In genomic region chr10:68351841-68352555, GRCm38 (mm10) we compare ENCODE assay signal across 15 mouse cellular contexts.
DNase-seq lines count a peak whose midpoint lies in the region; ATAC-seq and TF ChIP-seq lines count a peak whose summit lies in the region.
"Had no signal": no experiment of that assay in that cellular context is flagged by ENCODE, and none has a peak within 500 bp of the region (broad histone marks: within the 10 kb centered on the region; RNA-seq: fewer than 3 reads in every experiment).

No protein-coding gene starts in this region.

- no peak for TF ChIP-seq POLR2A in liver, adult 2 months (IDR thresholded peaks at IDR 0.05; ENCODE audit: extremely low read depth, insufficient read depth, low read length)

- WGBS in liver, adult 2 months = 29% methylated on average over 8 of the region's 8 CpGs
- WGBS in liver, embryonic 12.5 days (ENCODE audit: insufficient replicate concordance) = 70% methylated on average over 8 of the region's 8 CpGs
- 58% methylated on average over 8 of the region's 8 CpGs for WGBS in intestine, embryonic 16.5 days
- WGBS in kidney, embryonic 15.5 days = 65% methylated on average over 8 of the region's 8 CpGs
- 66% methylated on average over 8 of the region's 8 CpGs for WGBS in liver, embryonic 14.5 days (ENCODE audit: insufficient replicate concordance)
- WGBS in neural tube, embryonic 15.5 days = 47% methylated on average over 8 of the region's 8 CpGs

- intact Hi-C loops in left cerebral cortex, postnatal 25 days (cut with DNase I) = no loop called here

- no peaks in the 10 kb centered on the region for H3K27me3 ChIP-seq in liver, adult 2 months (ENCODE audit: control insufficient read depth, insufficient read depth, low read length)
- no peaks in the 10 kb centered on the region for H3K27me3 ChIP-seq in liver, embryonic 12.5 days (replicated peaks)
- no peaks in the 10 kb centered on the region for H3K27me3 ChIP-seq in intestine, embryonic 16.5 days (replicated peaks; ENCODE audit: control insufficient read depth, insufficient read depth, low read length)
- no peaks in the 10 kb centered on the region for H3K27me3 ChIP-seq in kidney, embryonic 15.5 days
- H3K27me3 ChIP-seq in liver, embryonic 14.5 days (ENCODE audit: control insufficient read depth, insufficient read depth, low read length) = no peaks in the 10 kb centered on the region
- no peaks in the 10 kb centered on the region for H3K27me3 ChIP-seq in neural tube, embryonic 15.5 days (replicated peaks)
- H3K27me3 ChIP-seq: embryonic facial prominence, embryonic 15.5 days; forebrain, embryonic 13.5 days had no signal

- TF ChIP-seq CTCF in liver, adult 2 months (IDR thresholded peaks at IDR 0.05; ENCODE audit: low read depth, low read length) = no peak
- no peak for TF ChIP-seq CTCF in liver, embryonic 14.5 days (IDR thresholded peaks at IDR 0.05; ENCODE audit: low read depth)

- H3K4me3 ChIP-seq in liver, adult 2 months (ENCODE audit: insufficient read depth, low read depth, low read length) = no peak overlapping the region
- H3K4me3 ChIP-seq in liver, embryonic 12.5 days = no peak overlapping the region
- no peak overlapping the region for H3K4me3 ChIP-seq in intestine, embryonic 16.5 days (ENCODE audit: low read length)
- no peak overlapping the region for H3K4me3 ChIP-seq in kidney, embryonic 15.5 days (replicated peaks)
- no peak overlapping the region for H3K4me3 ChIP-seq in liver, embryonic 14.5 days (ENCODE audit: insufficient read depth in 1 of 2, low read depth in 2 of 2, low read length in 2 of 2)
- H3K4me3 ChIP-seq in neural tube, embryonic 15.5 days (replicated peaks) = no peak overlapping the region
- H3K4me3 ChIP-seq: embryonic facial prominence, embryonic 15.5 days; forebrain, embryonic 13.5 days; heart, adult 2 months had no signal

- TF ChIP-seq EP300 in liver, embryonic 14.5 days (IDR thresholded peaks at IDR 0.05; ENCODE audit: low read depth) = no peak

- no peaks in the 10 kb centered on the region for H3K9me3 ChIP-seq in liver, embryonic 12.5 days (replicated peaks)
- H3K9me3 ChIP-seq in intestine, embryonic 16.5 days (ENCODE audit: control insufficient read depth, low read length) = no peaks in the 10 kb centered on the region
- no peaks in the 10 kb centered on the region for H3K9me3 ChIP-seq in kidney, embryonic 15.5 days (replicated peaks)
- no peaks in the 10 kb centered on the region for H3K9me3 ChIP-seq in liver, embryonic 14.5 days (ENCODE audit: control insufficient read depth, low read length)
- H3K9me3 ChIP-seq in neural tube, embryonic 15.5 days (replicated peaks) = no peaks in the 10 kb centered on the region
- H3K9me3 ChIP-seq: embryonic facial prominence, embryonic 15.5 days; forebrain, embryonic 13.5 days had no signal

- H3K36me3 ChIP-seq in liver, adult 2 months (ENCODE audit: control insufficient read depth, insufficient read depth, low read length) = no peaks in the 10 kb centered on the region
- no peaks in the 10 kb centered on the region for H3K36me3 ChIP-seq in liver, embryonic 12.5 days
- H3K36me3 ChIP-seq in intestine, embryonic 16.5 days (ENCODE audit: control insufficient read depth, insufficient read depth, low read length) = no peaks in the 10 kb centered on the region
- no peaks in the 10 kb centered on the region for H3K36me3 ChIP-seq in kidney, embryonic 15.5 days
- H3K36me3 ChIP-seq in liver, embryonic 14.5 days (replicated peaks; ENCODE audit: control insufficient read depth, insufficient read depth, low read depth) = no peaks in the 10 kb centered on the region
- H3K36me3 ChIP-seq in neural tube, embryonic 15.5 days = no peaks in the 10 kb centered on the region
- H3K36me3 ChIP-seq: embryonic facial prominence, embryonic 15.5 days had no signal

- peaks cover 19% of the 10 kb centered on the region for H3K4me1 ChIP-seq in liver, adult 2 months (ENCODE audit: control insufficient read depth, insufficient read depth, low read length)
- no peaks in the 10 kb centered on the region for H3K4me1 ChIP-seq in liver, embryonic 12.5 days
- peaks cover 9% of the 10 kb centered on the region; the same call in 1 of the 2 replicates for H3K4me1 ChIP-seq in intestine, embryonic 16.5 days (ENCODE audit: control insufficient read depth, insufficient read depth, low read length)
- peaks cover 58% of the 10 kb centered on the region for H3K4me1 ChIP-seq in kidney, embryonic 15.5 days
- 0 out of 4 replicates have a peak, but pooled peaks cover 0 to 2% of the 10 kb centered on the region in 2 experiments for H3K4me1 ChIP-seq in liver, embryonic 14.5 days (replicated peaks; ENCODE audit: control insufficient read depth in 2 of 2, insufficient read depth in 2 of 2, low read length in 1 of 2)
- peaks cover 19% of the 10 kb centered on the region for H3K4me1 ChIP-seq in neural tube, embryonic 15.5 days

- H3K27ac ChIP-seq in liver, adult 2 months (replicated peaks; ENCODE audit: insufficient read depth, low read depth, low read length) = peak overlapping the region; percentile 55; the same call in 1 of the 2 replicates
- H3K27ac ChIP-seq in liver, embryonic 12.5 days = no peak overlapping the region
- no peak overlapping the region for H3K27ac ChIP-seq in intestine, embryonic 16.5 days (ENCODE audit: low read length)
- H3K27ac ChIP-seq in kidney, embryonic 15.5 days = peak overlapping the region; percentile 86
- no peak overlapping the region for H3K27ac ChIP-seq in liver, embryonic 14.5 days
- no peak overlapping the region for H3K27ac ChIP-seq in neural tube, embryonic 15.5 days (replicated peaks)
- H3K27ac ChIP-seq: embryonic facial prominence, embryonic 15.5 days; forebrain, embryonic 13.5 days; heart, adult 2 months; hindbrain, embryonic 14.5 days; macrophage had no signal

- H3K4me2 ChIP-seq in liver, embryonic 12.5 days = no peak overlapping the region
- no peak overlapping the region for H3K4me2 ChIP-seq in intestine, embryonic 16.5 days (ENCODE audit: low read depth, low read length)
- H3K4me2 ChIP-seq in kidney, embryonic 15.5 days = peak overlapping the region; percentile 26
- H3K4me2 ChIP-seq in liver, embryonic 14.5 days (ENCODE audit: low read depth) = no peak overlapping the region
- no peak overlapping the region for H3K4me2 ChIP-seq in neural tube, embryonic 15.5 days
- H3K4me2 ChIP-seq: embryonic facial prominence, embryonic 15.5 days; forebrain, embryonic 13.5 days; hindbrain, embryonic 14.5 days had no signal

- H3K79me2 ChIP-seq in liver, adult 2 months (ENCODE audit: control insufficient read depth, insufficient read depth, low read length) = no peaks in the 10 kb centered on the region

- H3K9ac ChIP-seq in liver, adult 2 months (ENCODE audit: low read depth, low read length) = no peak overlapping the region
- H3K9ac ChIP-seq in liver, embryonic 12.5 days = no peak overlapping the region
- H3K9ac ChIP-seq in intestine, embryonic 16.5 days (ENCODE audit: low read depth, low read length) = no peak overlapping the region
- no peak overlapping the region for H3K9ac ChIP-seq in kidney, embryonic 15.5 days
- no peak overlapping the region for H3K9ac ChIP-seq in liver, embryonic 14.5 days (replicated peaks)
- no peak overlapping the region for H3K9ac ChIP-seq in neural tube, embryonic 15.5 days (replicated peaks)
- H3K9ac ChIP-seq: embryonic facial prominence, embryonic 15.5 days; forebrain, embryonic 13.5 days; hindbrain, embryonic 14.5 days had no signal

- no peak for ATAC-seq in liver, embryonic 12.5 days
- ATAC-seq in intestine, embryonic 16.5 days = peak; percentile 69
- ATAC-seq in kidney, embryonic 15.5 days (replicated peaks; ENCODE audit: low FRiP score) = peak; percentile 44; the same call in 1 of the 2 replicates
- peak; percentile 60; the same call in 1 of the 2 replicates for ATAC-seq in liver, embryonic 14.5 days (ENCODE audit: insufficient read depth)
- no peak for ATAC-seq in neural tube, embryonic 15.5 days (ENCODE audit: low FRiP score)
- ATAC-seq: forebrain, embryonic 13.5 days had no signal

- peak; percentile 95 for DNase-seq in liver, adult 2 months (ENCODE audit: extremely low read depth, low read depth, low spot score)
- peak in 1 of 3 experiments; percentile 9 for DNase-seq in liver, embryonic 14.5 days (ENCODE audit: low read depth in 3 of 3, low spot score in 3 of 3)
- DNase-seq in left cerebral cortex, postnatal 25 days (ENCODE audit: low spot score in 2 of 2) = no peak
- DNase-seq in ovary, postnatal 10 days (ENCODE audit: low spot score) = no peak
- DNase-seq: cerebellum, adult 18-20 months; heart, adult 2 months; midbrain, embryonic 14.5 days had no signal

Comparison
In these comparisons a context has a peak if more than half of its experiments do, and no peak if none do; other contexts are left out.
1. H3K27ac ChIP-seq: peak in liver, adult 2 months (single experiment) and kidney, embryonic 15.5 days (single experiment); none in liver, embryonic 12.5 days (single experiment), intestine, embryonic 16.5 days (single experiment), liver, embryonic 14.5 days (single experiment) and neural tube, embryonic 15.5 days (single experiment).
2. ATAC-seq: peak in intestine, embryonic 16.5 days (single experiment), kidney, embryonic 15.5 days (single experiment) and liver, embryonic 14.5 days (single experiment); none in liver, embryonic 12.5 days (single experiment) and neural tube, embryonic 15.5 days (single experiment).